Mouse (Mus musculus) lung, postnatal 0 days (tissue): ENCODE results near the gene Mettl21c.

Source experiments
- CTCF ChIP-seq: IDR thresholded peaks from 2 replicates; pipeline ENCODE4 v1.5.1; 2016; ENCODE audit warnings: antibody characterized with exemption, mild to moderate bottlenecking
- EP300 ChIP-seq: IDR thresholded peaks from 2 replicates; pipeline ENCODE4 v1.6.1; 2016; ENCODE audit warnings: antibody characterized with exemption, mild to moderate bottlenecking, control low read depth

GRCm38 (mm10) chr1:44057805-44058204 is 38.0 kb upstream of the Mettl21c start:
- no peak for TF ChIP-seq CTCF
- no peak for TF ChIP-seq EP300
